Mouse (Mus musculus) MEL (cell line): ENCODE data around the gene Gm42674.

Experiments used
- BHLHE40 ChIP-seq: IDR thresholded peaks from 2 replicates; pipeline ENCODE4 v1.6.1; 2012; ENCODE audit warnings: low read depth, mild to moderate bottlenecking, inconsistent platforms, low read length, improper control_type of control experiment, borderline replicate concordance
- CHD2 ChIP-seq: IDR thresholded peaks from 2 replicates; pipeline ENCODE4 v1.6.1; 2011; ENCODE audit warnings: low read length, improper control_type of control experiment
- CTCF ChIP-seq, 3 experiments: IDR thresholded peaks in 2 of 3; conservative IDR thresholded peaks in 1 of 3; 2 replicates each; pipeline ENCODE4 v1.5.1; 2011 to 2012; ENCODE audit warnings: low read length in 3 of 3, low read depth in 2 of 3, mild to moderate bottlenecking in 2 of 3, improper control_type of control experiment in 1 of 3, inconsistent platforms in 1 of 3, mixed read lengths in 1 of 3, moderate library complexity in 1 of 3; ENCODE audit not compliant: control insufficient read depth in 1 of 3, insufficient read depth in 1 of 3, poor library complexity in 1 of 3, severe bottlenecking in 1 of 3
- E2F4 ChIP-seq: IDR thresholded peaks from 2 replicates; pipeline ENCODE4 v1.6.1; 2011; ENCODE audit warnings: low read depth, low read length, improper control_type of control experiment, borderline replicate concordance
- GATA1 ChIP-seq: IDR thresholded peaks from 2 replicates; pipeline ENCODE4 v1.6.1; 2011; ENCODE audit warnings: low read depth, low read length, improper control_type of control experiment
- MEF2A ChIP-seq: IDR thresholded peaks from 2 replicates; pipeline ENCODE4 v1.6.1; 2014; ENCODE audit warnings: low read depth, mild to moderate bottlenecking, inconsistent platforms, low read length, improper control_type of control experiment; ENCODE audit not compliant: poor library complexity, insufficient replicate concordance, severe bottlenecking; ENCODE audit errors: extremely low read depth
- MYB ChIP-seq: IDR thresholded peaks from 2 replicates; pipeline ENCODE4 v1.6.1; 2011; ENCODE audit warnings: mild to moderate bottlenecking, low read depth, low read length, improper control_type of control experiment
- NELFE ChIP-seq: IDR thresholded peaks from 2 replicates; pipeline ENCODE4 v1.6.1; 2011; ENCODE audit warnings: low read depth, low read length, improper control_type of control experiment
- POLR2A ChIP-seq, 2 experiments: IDR thresholded peaks; 2 replicates each; pipeline ENCODE4 v1.6.1; 2011 to 2012; ENCODE audit warnings: low read length in 2 of 2, mild to moderate bottlenecking in 2 of 2, control low read depth in 1 of 2, improper control_type of control experiment in 1 of 2, low read depth in 1 of 2, moderate library complexity in 1 of 2; ENCODE audit not compliant: control insufficient read depth in 1 of 2, insufficient read depth in 1 of 2, poor library complexity in 1 of 2
- SMC3 ChIP-seq: IDR thresholded peaks from 2 replicates; pipeline ENCODE4 v1.6.1; 2011; ENCODE audit warnings: low read depth, low read length, improper control_type of control experiment
- USF1 ChIP-seq: IDR thresholded peaks from 2 replicates; pipeline ENCODE4 v1.6.1; 2014; ENCODE audit warnings: low read depth, mild to moderate bottlenecking, inconsistent platforms, low read length, improper control_type of control experiment, moderate library complexity
- ZC3H11A ChIP-seq: IDR thresholded peaks from 2 replicates; pipeline ENCODE4 v1.6.1; 2012; ENCODE audit warnings: low read depth, mild to moderate bottlenecking, inconsistent platforms, low read length, improper control_type of control experiment
- ZMIZ1 ChIP-seq: IDR thresholded peaks from 2 replicates; pipeline ENCODE4 v1.6.1; 2012; ENCODE audit warnings: low read depth, mild to moderate bottlenecking, inconsistent platforms, low read length, improper control_type of control experiment, moderate library complexity

GRCm38 (mm10) chr3:90612728-90613291 lies 11.1 kb downstream of the Gm42674 start, which contains the start of gene S100a6:
- TF ChIP-seq CTCF (IDR thresholded peaks at IDR 0.05 in 2 of 3, conservative IDR thresholded peaks at IDR 0.05 in 1 of 3; ENCODE audit: control insufficient read depth in 1 of 3, insufficient read depth in 1 of 3, low read depth in 2 of 3, low read length in 3 of 3, poor library complexity in 1 of 3, severe bottlenecking in 1 of 3) = peak; percentile 82 to 94 (median 84)
- no peak for TF ChIP-seq GATA1
- TF ChIP-seq CHD2 = no peak
- TF ChIP-seq POLR2A (IDR thresholded peaks at IDR 0.05; ENCODE audit: control insufficient read depth in 1 of 2, insufficient read depth in 1 of 2, low read depth in 1 of 2, low read length in 2 of 2, poor library complexity in 1 of 2) = no peak
- TF ChIP-seq E2F4 = no peak
- TF ChIP-seq SMC3 = peak; percentile 45
- TF ChIP-seq USF1 = peak; percentile 85
- no peak for TF ChIP-seq MEF2A
- no peak for TF ChIP-seq ZMIZ1
- no peak for TF ChIP-seq MYB
- no peak for TF ChIP-seq ZC3H11A
- peak; percentile 82; the same call in 1 of the 2 replicates for TF ChIP-seq BHLHE40
- TF ChIP-seq NELFE = no peak
